Mouse (Mus musculus): ENCODE data around the gene Adamtsl1.

The Adamtsl1 gene

DNA sequence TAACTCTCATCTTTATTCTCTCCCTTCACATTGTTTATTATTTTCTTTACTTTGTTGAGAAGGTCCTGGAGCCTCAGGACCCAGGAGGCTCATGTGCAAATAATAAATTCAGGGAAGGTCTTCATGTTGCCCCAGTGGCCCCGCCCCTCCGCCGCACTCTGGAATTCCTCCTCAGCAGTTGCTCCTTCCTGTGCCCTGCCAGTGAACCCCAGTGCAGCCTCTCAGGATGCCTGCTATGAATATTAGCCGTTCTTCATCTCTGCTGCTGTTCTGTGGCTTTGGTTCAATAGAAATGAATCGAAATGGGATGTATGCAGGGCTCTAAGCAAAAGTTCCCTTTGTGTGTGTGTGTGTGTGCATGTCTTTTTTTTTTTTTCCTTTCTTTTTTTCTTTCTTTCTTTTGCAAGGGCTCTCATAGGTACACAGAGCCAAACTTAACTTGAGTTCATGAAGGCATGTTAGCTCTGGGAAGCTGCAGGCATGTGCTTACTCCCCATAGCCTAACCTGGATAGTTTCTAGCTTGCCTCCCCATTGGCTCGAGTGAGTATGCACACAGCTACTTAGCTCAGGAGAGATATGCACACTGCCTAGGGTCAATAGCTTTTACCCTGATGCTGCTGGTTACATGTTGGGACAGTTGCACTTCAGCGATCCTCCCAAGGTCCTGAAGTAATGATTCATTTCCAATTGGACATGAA is 892.7 kb downstream of the Adamtsl1 start:
- DNase-seq (ENCODE audit: low spot score), result no peak

DNA sequence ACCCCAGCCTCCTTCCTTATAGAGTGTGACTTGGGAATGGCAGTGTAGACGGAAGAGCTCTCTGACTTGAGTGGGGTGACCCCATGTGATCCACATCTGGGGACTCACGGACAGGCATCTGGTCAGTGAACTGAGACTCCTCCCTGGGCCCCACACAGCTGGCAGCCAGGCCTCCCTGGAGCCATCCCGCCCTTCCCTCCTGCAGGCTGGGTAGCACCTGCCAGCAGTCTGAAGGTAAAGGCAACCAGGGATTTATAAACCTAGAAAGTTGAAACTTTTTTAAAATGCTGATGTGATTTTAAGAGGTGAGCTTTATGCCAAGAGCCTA is 893.2 kb downstream of the Adamtsl1 start:
- no peak for DNase-seq (ENCODE audit: low spot score)

DNA sequence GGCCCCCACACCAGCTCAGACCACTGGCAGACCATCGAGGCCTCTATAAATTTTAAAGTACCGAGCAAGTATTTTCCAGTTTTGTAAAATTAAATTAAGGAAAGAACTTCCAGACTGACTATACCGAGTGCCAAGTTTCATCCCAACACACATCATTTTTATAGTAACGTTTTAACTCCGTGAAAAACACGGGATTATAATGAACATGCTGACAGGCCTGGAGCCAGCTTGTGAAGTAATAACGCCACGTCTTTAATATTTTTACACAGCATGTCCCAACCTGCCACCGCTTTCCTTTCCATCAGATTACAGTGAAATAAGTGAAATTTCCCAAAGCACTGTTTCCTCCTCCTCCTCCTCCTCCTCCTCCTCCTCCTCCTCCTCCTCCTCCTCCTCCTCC is 894.4 kb downstream of the Adamtsl1 start:
- DNase-seq (ENCODE audit: low spot score), result no peak

GRCm38 (mm10) chr4:86410946-86411345 is 897.0 kb downstream of the Adamtsl1 start:
- DNase-seq (ENCODE audit: low spot score), result no peak

GRCm38 (mm10) chr4:86413388-86413787 is 899.4 kb downstream of the Adamtsl1 start:
- no peak for DNase-seq (ENCODE audit: low spot score)

DNA sequence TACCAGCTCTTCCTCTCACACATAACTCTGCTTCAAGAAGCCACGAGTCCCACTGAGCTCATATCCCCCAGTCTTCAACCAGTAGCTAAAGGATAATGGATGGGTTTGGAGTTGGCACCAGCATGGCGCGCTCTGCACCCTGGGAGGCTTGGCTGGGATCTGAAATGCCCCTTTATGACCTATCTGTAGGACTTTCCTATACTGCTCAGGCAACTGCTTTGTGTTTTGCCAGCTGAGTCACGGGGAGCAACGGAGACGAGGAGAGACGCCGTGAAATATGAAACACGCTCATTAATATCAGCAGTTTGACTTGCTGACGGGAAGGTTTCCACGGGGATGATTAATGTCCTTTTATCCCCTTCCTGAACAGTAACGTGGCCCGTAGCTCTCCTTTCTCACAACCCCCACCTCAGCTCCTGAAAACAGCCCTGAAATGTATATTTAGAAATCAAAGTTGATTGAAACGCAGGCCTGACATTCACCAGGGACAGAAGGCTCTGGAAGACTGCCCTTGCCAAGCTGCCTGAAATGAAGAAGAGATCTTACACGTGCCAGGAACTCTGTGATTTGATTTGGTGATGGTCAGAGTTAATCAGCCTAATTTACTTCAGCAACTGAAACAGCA is 902.5 kb downstream of the Adamtsl1 start:
- no peak for DNase-seq (ENCODE audit: low spot score)

GRCm38 (mm10) chr4:86422586-86422985 is 908.6 kb downstream of the Adamtsl1 start:
- DNase-seq (ENCODE audit: low spot score), result no peak

DNA sequence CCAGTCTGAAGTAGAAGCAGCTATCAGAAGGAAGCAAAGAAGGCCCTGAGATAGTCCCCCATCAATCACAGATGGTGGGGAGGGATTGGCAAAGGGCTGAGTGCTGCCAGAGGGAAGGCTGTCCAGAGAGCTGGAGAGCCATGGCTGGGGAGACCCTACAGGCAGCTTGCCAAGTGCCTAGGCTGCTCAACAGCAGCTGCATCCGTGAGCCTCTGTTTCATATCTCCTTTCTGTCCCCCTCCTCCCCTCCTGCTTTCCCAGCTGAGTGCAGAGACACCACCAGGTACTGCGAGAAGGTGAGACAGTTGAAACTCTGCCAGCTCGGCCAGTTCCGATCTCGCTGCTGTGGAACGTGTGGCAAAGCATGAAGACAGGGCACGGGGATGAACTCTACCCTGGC is 911.6 kb downstream of the Adamtsl1 start:
- no peak for DNase-seq (ENCODE audit: low spot score)

GRCm38 (mm10) chr4:86426549-86426948 is 912.6 kb downstream of the Adamtsl1 start:
- no peak for DNase-seq (ENCODE audit: low spot score)

- DNase-seq (ENCODE audit: low spot score), result no peak
Measured at GRCm38 (mm10) chr4:86427312-86427711, 913.3 kb downstream of the Adamtsl1 start.

DNA sequence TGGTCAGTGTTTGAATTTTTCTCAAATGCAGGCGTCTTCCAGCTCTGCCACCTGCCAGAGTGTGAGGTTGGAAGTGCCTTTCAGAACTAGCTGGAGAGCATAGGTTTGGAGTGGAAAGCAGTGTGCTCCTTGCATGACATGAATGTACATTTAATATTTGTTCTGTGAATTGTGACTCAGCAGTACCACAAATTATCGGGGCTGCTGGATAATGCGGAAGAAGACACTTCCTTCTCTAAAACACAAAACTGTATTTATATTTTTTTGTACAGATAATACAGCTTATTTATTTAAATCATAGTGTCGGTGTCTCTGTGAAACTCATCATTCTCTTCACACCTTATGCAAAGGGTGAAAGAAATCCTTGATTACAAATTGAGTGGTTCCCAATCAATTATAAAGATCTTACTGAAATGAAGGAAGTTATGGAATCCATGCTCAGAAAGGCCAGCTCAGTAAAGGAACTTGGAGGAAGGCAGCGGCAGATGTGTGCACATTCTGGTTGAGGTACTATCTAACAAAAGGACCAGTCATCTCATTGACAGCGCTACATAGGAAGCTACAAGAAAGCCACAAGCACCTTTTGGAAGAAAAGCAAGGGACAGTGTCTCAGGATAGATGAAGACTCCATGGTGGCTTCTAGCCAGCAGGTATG is 914.2 kb downstream of the Adamtsl1 start:
- no peak for DNase-seq (ENCODE audit: low spot score)

DNA sequence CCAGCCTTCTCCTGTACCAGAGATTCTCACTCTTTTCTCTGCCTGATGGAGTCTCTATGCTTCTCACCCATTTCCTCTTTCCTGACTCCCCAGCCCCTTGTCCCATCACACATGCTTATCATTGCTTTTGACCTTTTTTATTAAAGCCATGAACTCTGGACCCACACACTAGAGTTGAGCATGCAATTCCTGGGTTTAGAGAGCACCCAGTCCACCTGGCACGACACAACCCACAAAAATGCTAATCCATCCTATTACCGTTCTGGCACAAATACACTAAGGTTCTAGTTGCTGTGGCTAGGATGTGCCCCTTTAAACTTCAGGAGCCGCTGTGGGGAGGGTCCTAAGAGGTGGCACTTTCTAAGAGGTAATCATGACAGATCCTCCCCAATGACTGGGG is 921.7 kb downstream of the Adamtsl1 start:
- DNase-seq (ENCODE audit: low spot score), result no peak

DNA sequence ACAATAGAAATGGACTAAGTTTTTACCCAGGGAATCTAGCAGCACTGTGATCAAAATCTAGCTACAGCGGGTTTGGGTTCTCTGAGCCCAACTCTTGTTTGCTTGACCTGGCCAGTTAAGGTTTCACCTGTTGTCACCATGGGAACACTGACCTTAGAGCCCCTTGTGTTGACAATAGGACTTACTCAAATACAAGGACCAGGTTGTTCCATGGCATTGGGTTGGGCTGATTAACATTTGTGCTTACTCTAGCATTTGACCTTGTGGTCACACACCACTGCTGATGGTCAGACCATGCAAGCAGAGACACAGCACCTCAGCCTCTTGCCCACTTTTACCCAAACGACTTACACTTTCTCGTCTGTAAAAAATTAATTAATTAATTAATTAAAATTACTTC is 922.4 kb downstream of the Adamtsl1 start:
- DNase-seq (ENCODE audit: low spot score), result no peak

DNA sequence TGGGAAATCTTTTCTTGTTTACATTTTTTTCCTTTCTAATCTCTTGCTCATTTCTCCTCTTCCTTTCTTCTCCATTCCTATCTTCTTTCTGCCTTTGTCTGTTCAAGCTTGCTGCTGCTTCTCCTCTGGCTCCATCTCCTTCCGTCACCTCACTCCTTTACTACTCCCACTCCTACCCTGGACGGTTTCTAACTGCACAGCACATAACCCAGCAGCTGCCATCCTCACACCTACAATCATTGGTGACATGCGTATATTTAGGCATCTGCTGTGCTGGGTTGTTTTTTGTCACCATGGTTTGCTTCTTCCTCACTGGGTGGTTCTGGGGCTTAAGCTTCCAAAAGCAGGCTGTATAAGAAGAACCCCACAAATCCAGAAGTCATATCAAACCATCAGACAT is 936.5 kb downstream of the Adamtsl1 start:
- no peak for DNase-seq (ENCODE audit: low spot score)

DNA sequence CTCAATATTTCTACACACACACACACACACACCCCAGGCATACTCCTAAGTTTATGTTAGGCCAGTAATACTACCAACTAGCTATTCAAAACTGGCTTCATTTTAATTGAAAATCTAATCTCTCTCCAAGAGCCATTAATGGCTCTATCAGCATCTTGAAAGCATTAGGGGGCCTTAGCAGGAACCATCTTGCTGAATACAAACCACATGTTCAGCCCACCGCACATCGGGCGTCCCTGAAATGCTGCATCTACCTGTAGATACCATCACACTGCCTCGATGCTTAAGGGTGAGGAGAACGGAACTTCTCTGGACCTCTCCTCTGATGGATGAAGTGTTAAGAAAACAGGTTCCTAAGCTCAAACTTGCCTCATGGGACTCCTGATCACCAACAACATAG is 950.8 kb downstream of the Adamtsl1 start:
- no peak for DNase-seq (ENCODE audit: low spot score)

All from layer of hippocampus, adult 11-12 months (tissue).